Mouse (Mus musculus) MEL (cell line): ENCODE results near the gene Pde4dip. TPM values are rescaled to one million over a fixed set of nuclear protein-coding genes. Genes with fewer than 3 reads are reported as not detected.

Source experiments
- DNase-seq: peaks from one replicate; pipeline ENCODE4 v3.0.0; 2011; ENCODE audit warnings: low read depth, low spot score
- H3K27ac ChIP-seq: 2 replicates; pipeline ENCODE4 v1.5.1; 2012; ENCODE audit warnings: low read depth, mild to moderate bottlenecking, control low read depth, low read length, moderate library complexity; ENCODE audit not compliant: control insufficient read depth
- H3K27me3 ChIP-seq, 2 experiments: fragments of 150-350 bp in 1 of 2; sonication (generic) in 1 of 2; 2 replicates each; pipeline ENCODE4 v1.6.1; 2012; ENCODE audit warnings: low read length in 2 of 2, mild to moderate bottlenecking in 2 of 2, improper control_type of control experiment in 1 of 2, moderate library complexity in 1 of 2; ENCODE audit not compliant: insufficient read depth in 2 of 2, control insufficient read depth in 1 of 2
- H3K36me3 ChIP-seq, 2 experiments: 2 replicates each; pipeline ENCODE4 v1.6.1; 2012 to 2014; ENCODE audit warnings: low read length in 2 of 2, improper control_type of control experiment in 1 of 2, inconsistent platforms in 1 of 2, mild to moderate bottlenecking in 1 of 2; ENCODE audit not compliant: insufficient read depth in 2 of 2, control insufficient read depth in 1 of 2
- H3K4me1 ChIP-seq, 2 experiments: fragments of 150-350 bp in 1 of 2; sonication (generic) in 1 of 2; 2 replicates each; pipeline ENCODE4 v1.6.1; 2012; ENCODE audit warnings: low read length in 2 of 2, improper control_type of control experiment in 1 of 2, mild to moderate bottlenecking in 1 of 2; ENCODE audit not compliant: insufficient read depth in 2 of 2, control insufficient read depth in 1 of 2
- H3K4me3 ChIP-seq, 2 experiments: fragments of 150-350 bp in 1 of 2; sonication (generic) in 1 of 2; 2 replicates each; pipeline ENCODE4 v1.5.1; 2012; ENCODE audit warnings: low read depth in 2 of 2, low read length in 2 of 2, mild to moderate bottlenecking in 2 of 2, moderate library complexity in 2 of 2, control low read depth in 1 of 2, improper control_type of control experiment in 1 of 2; ENCODE audit not compliant: control insufficient read depth in 1 of 2, insufficient read depth in 1 of 2
- H3K79me2 ChIP-seq: 2 replicates; pipeline ENCODE4 v1.6.1; 2012; ENCODE audit warnings: mild to moderate bottlenecking, low read length, moderate library complexity; ENCODE audit not compliant: control insufficient read depth, poor library complexity, insufficient read depth
- H3K9ac ChIP-seq: 2 replicates; pipeline ENCODE4 v1.6.1; 2012; ENCODE audit warnings: low read depth, mild to moderate bottlenecking, control low read depth, low read length, moderate library complexity; ENCODE audit not compliant: control insufficient read depth, poor library complexity, severe bottlenecking
- H3K9me3 ChIP-seq: fragments of 150-350 bp; sonication (generic); replicated peaks from 2 replicates; pipeline ENCODE4 v1.6.1; 2012; ENCODE audit warnings: mild to moderate bottlenecking, low read length, improper control_type of control experiment, moderate library complexity; ENCODE audit not compliant: insufficient read depth
- CHD1 ChIP-seq: IDR thresholded peaks from 2 replicates; pipeline ENCODE4 v1.6.1; 2012; ENCODE audit warnings: low read depth, mild to moderate bottlenecking, inconsistent platforms, low read length, improper control_type of control experiment
- CHD2 ChIP-seq: IDR thresholded peaks from 2 replicates; pipeline ENCODE4 v1.6.1; 2011; ENCODE audit warnings: low read length, improper control_type of control experiment
- CTCF ChIP-seq, 3 experiments: IDR thresholded peaks in 2 of 3; conservative IDR thresholded peaks in 1 of 3; 2 replicates each; pipeline ENCODE4 v1.5.1; 2011 to 2012; ENCODE audit warnings: low read length in 3 of 3, low read depth in 2 of 3, mild to moderate bottlenecking in 2 of 3, improper control_type of control experiment in 1 of 3, inconsistent platforms in 1 of 3, mixed read lengths in 1 of 3, moderate library complexity in 1 of 3; ENCODE audit not compliant: control insufficient read depth in 1 of 3, insufficient read depth in 1 of 3, poor library complexity in 1 of 3, severe bottlenecking in 1 of 3
- EP300 ChIP-seq, 2 experiments: IDR thresholded peaks; 2 replicates each; pipeline ENCODE4 v1.6.1; 2011; ENCODE audit warnings: improper control_type of control experiment in 2 of 2, low read length in 2 of 2, low read depth in 1 of 2, mild to moderate bottlenecking in 1 of 2
- GATA1 ChIP-seq: IDR thresholded peaks from 2 replicates; pipeline ENCODE4 v1.6.1; 2011; ENCODE audit warnings: low read depth, low read length, improper control_type of control experiment
- KAT2A ChIP-seq: conservative IDR thresholded peaks from 2 replicates; pipeline ENCODE4 v1.6.1; 2012; ENCODE audit warnings: low read depth, low read length, improper control_type of control experiment, inconsistent platforms
- MAX ChIP-seq: IDR thresholded peaks from 2 replicates; pipeline ENCODE4 v1.6.1; 2011; ENCODE audit warnings: low read length, improper control_type of control experiment
- MAZ ChIP-seq: IDR thresholded peaks from 2 replicates; pipeline ENCODE4 v1.6.1; 2012; ENCODE audit warnings: low read depth, mild to moderate bottlenecking, inconsistent platforms, low read length, improper control_type of control experiment
- MXI1 ChIP-seq: IDR thresholded peaks from 2 replicates; pipeline ENCODE4 v1.6.1; 2011; ENCODE audit warnings: mild to moderate bottlenecking, low read depth, low read length, improper control_type of control experiment
- NRF1 ChIP-seq: IDR thresholded peaks from 2 replicates; pipeline ENCODE4 v1.6.1; 2014; ENCODE audit warnings: low read depth, mild to moderate bottlenecking, inconsistent platforms, low read length, improper control_type of control experiment, moderate library complexity; ENCODE audit not compliant: poor library complexity, insufficient read depth, severe bottlenecking
- POLR2AphosphoS5 ChIP-seq: IDR thresholded peaks from 2 replicates; pipeline ENCODE4 v1.6.1; 2012; ENCODE audit warnings: low read depth, borderline replicate concordance, mild to moderate bottlenecking, inconsistent platforms, low read length, moderate library complexity, mixed read lengths
- SIN3A ChIP-seq: IDR thresholded peaks from 2 replicates; pipeline ENCODE4 v1.6.1; 2012; ENCODE audit warnings: low read length, improper control_type of control experiment, inconsistent platforms
- SMC3 ChIP-seq: IDR thresholded peaks from 2 replicates; pipeline ENCODE4 v1.6.1; 2011; ENCODE audit warnings: low read depth, low read length, improper control_type of control experiment
- TBP ChIP-seq: IDR thresholded peaks from 2 replicates; pipeline ENCODE4 v1.8.0; 2011; ENCODE audit warnings: low read depth, low read length, improper control_type of control experiment
- TCF12 ChIP-seq: IDR thresholded peaks from 2 replicates; pipeline ENCODE4 v1.6.1; 2014; ENCODE audit warnings: low read depth, mild to moderate bottlenecking, inconsistent platforms, low read length, improper control_type of control experiment, moderate library complexity
- UBTF ChIP-seq: IDR thresholded peaks from 2 replicates; pipeline ENCODE4 v1.6.1; 2012; ENCODE audit warnings: low read depth, mild to moderate bottlenecking, inconsistent platforms, low read length, improper control_type of control experiment, moderate library complexity, borderline replicate concordance; ENCODE audit not compliant: insufficient read depth
- USF1 ChIP-seq: IDR thresholded peaks from 2 replicates; pipeline ENCODE4 v1.6.1; 2014; ENCODE audit warnings: low read depth, mild to moderate bottlenecking, inconsistent platforms, low read length, improper control_type of control experiment, moderate library complexity
- USF2 ChIP-seq, 2 experiments: IDR thresholded peaks; 2 replicates each; pipeline ENCODE4 v1.6.1; 2011 to 2012; ENCODE audit warnings: improper control_type of control experiment in 2 of 2, low read length in 2 of 2, borderline replicate concordance in 1 of 2, inconsistent platforms in 1 of 2, low read depth in 1 of 2, mild to moderate bottlenecking in 1 of 2; ENCODE audit not compliant: insufficient read depth in 1 of 2
- ZC3H11A ChIP-seq: IDR thresholded peaks from 2 replicates; pipeline ENCODE4 v1.6.1; 2012; ENCODE audit warnings: low read depth, mild to moderate bottlenecking, inconsistent platforms, low read length, improper control_type of control experiment
- polyA plus RNA-seq, 2 experiments: library from polyadenylated mRNA; stranded (reverse) in 1 of 2; unstranded in 1 of 2; fragments of >175 nt in 1 of 2; fragments of >200 nt in 1 of 2; gene quantifications; 2 replicates each; pipeline versions ENCODE4 v1.2.1 to v1.2.4; 2012; ENCODE audit warnings: low replicate concordance in 2 of 2, low read depth in 1 of 2; ENCODE audit not compliant: insufficient read length in 2 of 2, insufficient read depth in 1 of 2, missing spikeins in 1 of 2
- total RNA-seq: library from RNA; depleted of rRNA; stranded (reverse); fragments of 300-350 nt; gene quantifications from 2 replicates; pipeline ENCODE4 v1.2.3, GENCODE M21; 2012

Pde4dip gene
- total and polyA plus RNA-seq, 3 experiments, result 47.6 to 52.4 TPM; not detected in 1

DNA sequence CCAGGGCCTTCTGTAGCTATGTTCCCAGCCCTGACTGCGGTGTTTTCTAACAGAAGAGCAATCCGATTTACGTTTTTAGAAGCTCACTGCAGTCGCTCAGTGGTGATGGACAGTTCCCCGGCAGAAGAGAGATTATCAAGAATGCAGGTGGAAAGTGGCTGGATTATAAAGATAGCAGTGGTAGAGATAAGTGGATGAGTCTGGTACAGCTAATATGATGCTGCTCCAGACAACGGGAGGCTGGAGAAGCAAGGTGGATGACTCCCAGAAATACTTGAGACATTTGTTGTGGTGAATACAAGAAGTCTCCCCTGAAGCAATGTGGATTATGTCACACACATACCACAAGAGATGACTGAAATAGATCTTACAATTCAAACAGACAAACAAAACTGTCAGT, 126.6 kb downstream of the Pde4dip start:
- peaks cover 2 to 15% of the 10 kb centered on the region in 2 experiments; a peak in 3 of 4 replicates for H3K36me3 ChIP-seq
- H3K4me1 ChIP-seq, result peaks cover 0 to 7% of the 10 kb centered on the region in 2 experiments
- no peak for DNase-seq
- H3K9me3 ChIP-seq, result no peaks in the 10 kb centered on the region
- no peak overlapping the region for H3K9ac ChIP-seq
- TF ChIP-seq GATA1, result peak; percentile 51
- TF ChIP-seq NRF1, result no peak
- no peak for TF ChIP-seq CHD2
- TF ChIP-seq EP300 (IDR thresholded peaks at IDR 0.05; ENCODE audit: low read depth in 1 of 2, low read length in 2 of 2), result 0 out of 4 replicates have a peak, but pooled peaks of 1 of the 2 experiments have one; percentile 14
- peak; percentile 37; the same call in 1 of the 2 replicates for TF ChIP-seq TCF12
- no peak overlapping the region for H3K27ac ChIP-seq
- H3K4me3 ChIP-seq, result no peak overlapping the region
- H3K79me2 ChIP-seq, result 0 out of 2 replicates have a peak, but pooled peaks cover 2% of the 10 kb centered on the region
- H3K27me3 ChIP-seq, result no peaks in the 10 kb centered on the region

- H3K9me3 ChIP-seq, result no peaks in the 10 kb centered on the region
- TF ChIP-seq NRF1 (no peak), ZC3H11A (no peak), EP300 (IDR thresholded peaks at IDR 0.05; ENCODE audit: low read depth in 1 of 2, low read length in 2 of 2) (no peak), MXI1 (no peak), GATA1 (no peak), USF1 (no peak)
- H3K79me2 ChIP-seq, result no peaks in the 10 kb centered on the region
- no peaks in the 10 kb centered on the region; a peak in 3 of 4 replicates for H3K4me1 ChIP-seq
- no peaks in the 10 kb centered on the region for H3K27me3 ChIP-seq
- H3K9ac ChIP-seq, result no peak overlapping the region
- H3K36me3 ChIP-seq, result peaks cover 5 to 12% of the 10 kb centered on the region in 2 experiments; a peak in 3 of 4 replicates
- DNase-seq, result no peak
- H3K4me3 ChIP-seq, result no peak overlapping the region
- no peak overlapping the region for H3K27ac ChIP-seq
These were observed 127.3 kb downstream of the Pde4dip start for GRCm38 (mm10) chr3:97761168-97761567.

DNA sequence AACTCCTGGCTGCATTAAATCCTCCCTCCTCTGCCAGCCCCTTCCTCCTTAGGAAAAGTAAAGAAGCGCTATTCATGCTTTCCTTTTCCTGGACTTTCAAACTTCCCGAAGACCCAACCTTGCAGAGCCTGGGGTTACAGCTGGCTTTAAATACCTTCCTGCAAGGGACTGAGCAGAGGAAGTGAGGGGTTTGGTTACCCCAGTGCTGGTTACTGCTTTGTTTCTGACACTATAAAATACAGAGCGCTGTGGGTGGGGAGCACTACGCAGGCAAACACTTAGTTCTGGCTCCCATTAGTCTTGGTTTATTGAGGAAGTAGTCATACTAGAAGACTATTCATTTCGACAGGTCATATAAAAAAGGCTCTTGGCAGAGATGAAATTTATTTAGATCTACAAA, 128.7 kb downstream of the Pde4dip start:
- no peaks in the 10 kb centered on the region for H3K79me2 ChIP-seq
- no peak overlapping the region for H3K27ac ChIP-seq
- no peaks in the 10 kb centered on the region for H3K9me3 ChIP-seq
- peaks cover 6% of the 10 kb centered on the region in 2 experiments; a peak in 3 of 4 replicates for H3K36me3 ChIP-seq
- H3K4me3 ChIP-seq, result no peak overlapping the region
- DNase-seq, result no peak
- TF ChIP-seq USF1 (no peak), UBTF (no peak), ZC3H11A (no peak), GATA1 (no peak), CTCF (IDR thresholded peaks at IDR 0.05 in 2 of 3, conservative IDR thresholded peaks at IDR 0.05 in 1 of 3; ENCODE audit: control insufficient read depth in 1 of 3, insufficient read depth in 1 of 3, low read depth in 2 of 3, low read length in 3 of 3, poor library complexity in 1 of 3, severe bottlenecking in 1 of 3) (no peak), MAZ (no peak), KAT2A (no peak), SIN3A (no peak), MAX (no peak), SMC3 (no peak), POLR2AphosphoS5 (no peak), TBP (no peak), USF2 (IDR thresholded peaks at IDR 0.05; ENCODE audit: borderline replicate concordance in 1 of 2, insufficient read depth in 1 of 2, low read depth in 1 of 2, low read length in 2 of 2) (no peak), CHD1 (no peak)
- TF ChIP-seq, all 39 proteins: peak for 0
- H3K9ac ChIP-seq, result no peak overlapping the region
- no peaks in the 10 kb centered on the region; a peak in 2 of 4 replicates for H3K4me1 ChIP-seq
- H3K27me3 ChIP-seq, result no peaks in the 10 kb centered on the region
